Mouse (Mus musculus) heart, embryonic 14.5 days (tissue): ENCODE results near the gene Pjvk. TPM values are rescaled to one million over a fixed set of nuclear protein-coding genes. Genes with fewer than 3 reads are reported as not detected.
A peak's percentile ranks its signal among the peaks of the same experiment; 100 is the strongest.
"Not testable (repeated sequence)": the region's sequence is repeated elsewhere in the genome, so short reads cannot be mapped to it uniquely, and the experiment has no call there.

Source experiments
- ATAC-seq: fragments of 200-750 bp; cut with Nextera tagmentation; 2 replicates; pipeline ENCODE4 v1.8.0; 2017; ENCODE audit warnings: low read depth, moderate TSS enrichment; ENCODE audit not compliant: insufficient number of reproducible peaks, insufficient read depth, low FRiP score
- H3K27ac ChIP-seq, 2 experiments: fragments of 200-500 bp in 1 of 2; fragments of 300-500 bp in 1 of 2; sonication (generic) in 1 of 2; replicated peaks in 1 of 2; 2 replicates each; pipeline ENCODE4 v1.5.1; 2012 to 2014; ENCODE audit warnings: low read depth in 2 of 2, low read length in 2 of 2, control low read depth in 1 of 2, mild to moderate bottlenecking in 1 of 2, mixed read lengths in 1 of 2; ENCODE audit not compliant: control insufficient read depth in 1 of 2, insufficient read depth in 1 of 2
- H3K27me3 ChIP-seq: fragments of 300-500 bp; sonication (generic); 2 replicates; pipeline ENCODE4 v1.6.1; 2014; ENCODE audit warnings: mild to moderate bottlenecking, low read length, control low read depth; ENCODE audit not compliant: control insufficient read depth, insufficient read depth
- H3K36me3 ChIP-seq: fragments of 300-500 bp; sonication (generic); 2 replicates; pipeline ENCODE4 v1.6.1; 2014; ENCODE audit warnings: mild to moderate bottlenecking, control low read depth, low read length, mixed read lengths; ENCODE audit not compliant: control insufficient read depth, insufficient read depth
- H3K4me1 ChIP-seq, 2 experiments: fragments of 200-500 bp in 1 of 2; fragments of 300-500 bp in 1 of 2; sonication (generic) in 1 of 2; 2 replicates each; pipeline ENCODE4 v1.6.1; 2012 to 2014; ENCODE audit warnings: low read length in 2 of 2, control low read depth in 1 of 2, mixed read lengths in 1 of 2; ENCODE audit not compliant: control insufficient read depth in 2 of 2, insufficient read depth in 2 of 2
- H3K4me2 ChIP-seq: fragments of 300-500 bp; sonication (generic); 2 replicates; pipeline ENCODE4 v1.6.1; 2014; ENCODE audit warnings: mild to moderate bottlenecking, low read length
- H3K4me3 ChIP-seq, 2 experiments: fragments of 200-500 bp in 1 of 2; fragments of 300-500 bp in 1 of 2; sonication (generic) in 1 of 2; 2 replicates each; pipeline ENCODE4 v1.5.1; 2012 to 2014; ENCODE audit warnings: low read length in 2 of 2, mild to moderate bottlenecking in 2 of 2, control low read depth in 1 of 2, low read depth in 1 of 2, moderate library complexity in 1 of 2; ENCODE audit not compliant: control insufficient read depth in 1 of 2, insufficient read depth in 1 of 2
- H3K9ac ChIP-seq: fragments of 300-500 bp; sonication (generic); 2 replicates; pipeline ENCODE4 v1.6.1; 2014; ENCODE audit warnings: mild to moderate bottlenecking, low read length
- H3K9me3 ChIP-seq: fragments of 300-500 bp; sonication (generic); 2 replicates; pipeline ENCODE4 v1.6.1; 2016; ENCODE audit warnings: low read length, control low read depth; ENCODE audit not compliant: control insufficient read depth
- WGBS: fragments of 180-500 bp; shearing (Covaris S2); extraction: QIAGEN DNeasy Blood & Tissue Kit; methylation state at CpG from one replicate; pipeline ENCODE4 v1.1.7; 2014; 5-methylcytosine and 5-hydroxymethylcytosine counted together
- polyA plus RNA-seq: library from polyadenylated mRNA; unstranded; fragments of >200 nt; fragmentation: Nextera tagmentation; extraction: Ambion mirVana; gene quantifications from 2 replicates; pipeline ENCODE4 v1.2.1, GENCODE M21; 2014

Gene Pjvk
- polyA plus RNA-seq, 1 experiment from 2014 or later: not detected

DNA sequence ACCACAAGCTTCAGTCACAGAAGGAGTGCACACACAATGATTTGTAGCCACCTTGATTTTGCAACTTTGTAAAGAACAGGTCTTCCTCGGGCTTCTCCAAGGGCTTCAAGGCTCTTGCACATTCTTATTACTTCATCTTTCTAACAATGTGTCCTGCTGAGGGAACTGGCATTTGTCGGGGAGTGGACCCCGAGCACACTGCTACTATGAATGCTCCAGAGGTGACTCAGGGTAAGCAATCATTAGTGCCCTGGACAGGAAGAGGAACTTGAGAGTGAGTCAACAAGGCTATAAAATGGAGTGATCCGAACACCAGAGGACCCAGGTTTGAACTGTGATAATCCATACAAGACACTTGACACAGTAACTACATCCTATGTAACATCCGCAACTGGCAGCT, 28.1 kb upstream of the Pjvk start:
- no peaks in the 10 kb centered on the region for H3K27me3 ChIP-seq
- ATAC-seq: no peak
- whole genome bisulfite sequencing: 79% methylated on average over 5 of the region's 5 CpGs
- H3K4me2 ChIP-seq: no peak overlapping the region
- no peak overlapping the region for H3K9ac ChIP-seq
- H3K36me3 ChIP-seq: peaks cover 12% of the 10 kb centered on the region
- H3K9me3 ChIP-seq: no peaks in the 10 kb centered on the region
- H3K4me1 ChIP-seq: no peaks in the 10 kb centered on the region
- no peak overlapping the region for H3K27ac ChIP-seq
- H3K4me3 ChIP-seq: no peak overlapping the region

GRCm38 (mm10) chr2:76621724-76622123, 26.6 kb upstream of the Pjvk start:
- 0 out of 2 replicates have a peak, but pooled peaks cover 3% of the 10 kb centered on the region for H3K9me3 ChIP-seq
- H3K9ac ChIP-seq: no peak overlapping the region
- H3K4me3 ChIP-seq: no peak overlapping the region
- H3K27me3 ChIP-seq: no peaks in the 10 kb centered on the region
- whole genome bisulfite sequencing: 88% methylated on average over 1 of the region's 1 CpGs
- H3K27ac ChIP-seq: no peak overlapping the region
- ATAC-seq: no peak
- no peaks in the 10 kb centered on the region for H3K4me1 ChIP-seq
- no peak overlapping the region for H3K4me2 ChIP-seq
- H3K36me3 ChIP-seq: peaks cover 19% of the 10 kb centered on the region

- H3K9ac ChIP-seq, H3K4me2 ChIP-seq, H3K27me3 ChIP-seq, H3K4me1 ChIP-seq, ATAC-seq, H3K27ac ChIP-seq, H3K9me3 ChIP-seq, H3K4me3 ChIP-seq: not testable (repeated sequence)
- peaks cover 25% of the 10 kb centered on the region for H3K36me3 ChIP-seq
- WGBS: 90% methylated on average over 2 of the region's 2 CpGs
Observed at GRCm38 (mm10) chr2:76622316-76622715, 26.0 kb upstream of the Pjvk start.

DNA sequence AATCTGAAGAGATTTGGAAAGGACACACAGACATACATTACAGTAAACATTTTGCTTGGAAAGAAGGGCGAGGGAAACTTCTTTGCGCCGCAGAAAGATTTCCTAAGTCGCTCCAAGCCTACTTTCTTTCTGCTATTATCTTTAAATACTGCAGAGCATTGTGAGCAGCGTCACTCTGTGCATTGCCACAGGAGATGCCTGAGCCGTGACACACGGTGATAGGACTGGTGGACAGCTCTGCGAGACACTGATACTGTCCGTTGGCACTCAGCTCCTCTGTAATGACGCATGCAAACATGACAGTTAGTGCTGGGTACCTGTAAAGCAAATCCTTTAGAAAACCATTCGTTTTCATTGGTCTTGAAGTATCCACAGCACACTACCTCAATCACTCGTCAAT, 18.0 kb upstream of the Pjvk start:
- no peak overlapping the region for H3K4me3 ChIP-seq
- no peak overlapping the region for H3K27ac ChIP-seq
- no peak overlapping the region for H3K9ac ChIP-seq
- ATAC-seq: no peak
- H3K36me3 ChIP-seq: peaks cover 80% of the 10 kb centered on the region
- no peaks in the 10 kb centered on the region for H3K4me1 ChIP-seq
- 73% methylated on average over 12 of the region's 12 CpGs for WGBS
- 0 out of 2 replicates have a peak, but pooled peaks cover 4% of the 10 kb centered on the region for H3K9me3 ChIP-seq
- H3K27me3 ChIP-seq: no peaks in the 10 kb centered on the region
- no peak overlapping the region for H3K4me2 ChIP-seq

GRCm38 (mm10) chr2:76631600-76631999, 16.7 kb upstream of the Pjvk start:
- H3K4me2 ChIP-seq: no peak overlapping the region
- WGBS: 94% methylated on average over 4 of the region's 4 CpGs

GRCm38 (mm10) chr2:76639637-76640036, 8.6 kb upstream of the Pjvk start:
- no peak overlapping the region for H3K4me2 ChIP-seq
- no peaks in the 10 kb centered on the region for H3K9me3 ChIP-seq
- H3K36me3 ChIP-seq: peaks cover 81% of the 10 kb centered on the region
- H3K27me3 ChIP-seq: no peaks in the 10 kb centered on the region
- H3K27ac ChIP-seq: no peak overlapping the region
- no peaks in the 10 kb centered on the region for H3K4me1 ChIP-seq
- no peak overlapping the region for H3K4me3 ChIP-seq
- no peak for ATAC-seq
- WGBS: 92% methylated on average over 2 of the region's 2 CpGs
- no peak overlapping the region for H3K9ac ChIP-seq

More at GRCm38 (mm10) chr2:76631600-76631999, 16.7 kb upstream of the Pjvk start:
- Histone ChIP-seq H3K36me3 (peaks cover 87% of the 10 kb centered on the region), H3K9ac (no peak overlapping the region), H3K27ac (no peak overlapping the region), H3K27me3 (no peaks in the 10 kb centered on the region), H3K4me1 (no peaks in the 10 kb centered on the region), H3K4me3 (no peak overlapping the region), H3K9me3 (0 out of 2 replicates have a peak, but pooled peaks cover 2% of the 10 kb centered on the region)
- ATAC-seq: no peak

- H3K27ac ChIP-seq: no peak overlapping the region
- peaks cover 44% of the 10 kb centered on the region for H3K36me3 ChIP-seq
- no peaks in the 10 kb centered on the region for H3K9me3 ChIP-seq
- ATAC-seq: no peak
- H3K4me3 ChIP-seq: no peak overlapping the region
- peaks cover 2 to 10% of the 10 kb centered on the region in 2 experiments for H3K4me1 ChIP-seq
- no peak overlapping the region for H3K9ac ChIP-seq
- no peaks in the 10 kb centered on the region for H3K27me3 ChIP-seq
- H3K4me2 ChIP-seq: no peak overlapping the region
Observed at GRCm38 (mm10) chr2:76643801-76644200, 4.5 kb upstream of the Pjvk start.

GRCm38 (mm10) chr2:76647441-76647869, 821 bp upstream of the Pjvk start:
- Histone ChIP-seq H3K9ac (peak overlapping the region; percentile 90), H3K36me3 (peaks cover 7% of the 10 kb centered on the region), H3K4me2 (peak overlapping the region; percentile 94), H3K27ac (peak overlapping the region; percentile 89), H3K27me3 (no peaks in the 10 kb centered on the region), H3K4me1 (peaks cover 3 to 12% of the 10 kb centered on the region in 2 experiments), H3K9me3 (no peaks in the 10 kb centered on the region), H3K4me3 (peak overlapping the region; percentile 81 to 82)
- WGBS: under 1% methylated on average over 29 of the region's 32 CpGs
- peak; percentile 29; the same call in 1 of the 2 replicates for ATAC-seq
